Mouse (Mus musculus) embryonic facial prominence, embryonic 14.5 days (tissue): ENCODE measurements around the gene Med12l. TPM values are rescaled to one million over a fixed set of nuclear protein-coding genes. Genes with fewer than 3 reads are reported as not detected.

Experiments used
- ATAC-seq: fragments of 200-750 bp; cut with Nextera tagmentation; 2 replicates; pipeline ENCODE4 v1.8.0; 2017; ENCODE audit warnings: low read depth, moderate number of reproducible peaks, moderate TSS enrichment
- DNase-seq: peaks from one replicate; pipeline ENCODE4 v3.0.0-alpha.2; 2015; ENCODE audit warnings: low spot score
- H3K27ac ChIP-seq: fragments of 300-500 bp; sonication (generic); replicated peaks from 2 replicates; pipeline ENCODE4 v1.5.1; 2014; ENCODE audit warnings: low read depth, mild to moderate bottlenecking, low read length, moderate library complexity
- H3K27me3 ChIP-seq: fragments of 300-500 bp; sonication (generic); replicated peaks from 2 replicates; pipeline ENCODE4 v1.6.1; 2014; ENCODE audit warnings: low read length; ENCODE audit not compliant: control insufficient read depth, insufficient read depth
- H3K36me3 ChIP-seq: fragments of 300-500 bp; sonication (generic); 2 replicates; pipeline ENCODE4 v1.6.1; 2014; ENCODE audit warnings: low read length, mixed read lengths; ENCODE audit not compliant: control insufficient read depth, insufficient read depth
- H3K4me1 ChIP-seq: fragments of 300-500 bp; sonication (generic); 2 replicates; pipeline ENCODE4 v1.6.1; 2014; ENCODE audit warnings: antibody characterized with exemption, low read length; ENCODE audit not compliant: control insufficient read depth, insufficient read depth
- H3K4me2 ChIP-seq: fragments of 300-500 bp; sonication (generic); 2 replicates; pipeline ENCODE4 v1.6.1; 2014; ENCODE audit warnings: low read depth, mild to moderate bottlenecking, low read length, moderate library complexity, mixed read lengths
- H3K4me3 ChIP-seq: fragments of 300-500 bp; sonication (generic); 2 replicates; pipeline ENCODE4 v1.5.1; 2014; ENCODE audit warnings: low read depth, mild to moderate bottlenecking, low read length
- H3K9ac ChIP-seq: fragments of 300-500 bp; sonication (generic); 2 replicates; pipeline ENCODE4 v1.6.1; 2014; ENCODE audit warnings: low read depth, mild to moderate bottlenecking, low read length, moderate library complexity, mixed read lengths
- H3K9me3 ChIP-seq: fragments of 300-500 bp; sonication (generic); 2 replicates; pipeline ENCODE4 v1.6.1; 2016; ENCODE audit warnings: low read length; ENCODE audit not compliant: control insufficient read depth
- WGBS: fragments of 180-500 bp; shearing (Covaris S2); extraction: QIAGEN DNeasy Blood & Tissue Kit; methylation state at CpG from one replicate; pipeline ENCODE4 v1.1.7; 2014; 5-methylcytosine and 5-hydroxymethylcytosine counted together
- polyA plus RNA-seq: library from polyadenylated mRNA; unstranded; fragments of >200 nt; fragmentation: Nextera tagmentation; extraction: Ambion mirVana; gene quantifications from 2 replicates; pipeline ENCODE4 v1.2.1, GENCODE M21; 2014

Gene Med12l
- polyA plus RNA-seq, 1 experiment from 2014 or later, result 3.3 TPM

DNA sequence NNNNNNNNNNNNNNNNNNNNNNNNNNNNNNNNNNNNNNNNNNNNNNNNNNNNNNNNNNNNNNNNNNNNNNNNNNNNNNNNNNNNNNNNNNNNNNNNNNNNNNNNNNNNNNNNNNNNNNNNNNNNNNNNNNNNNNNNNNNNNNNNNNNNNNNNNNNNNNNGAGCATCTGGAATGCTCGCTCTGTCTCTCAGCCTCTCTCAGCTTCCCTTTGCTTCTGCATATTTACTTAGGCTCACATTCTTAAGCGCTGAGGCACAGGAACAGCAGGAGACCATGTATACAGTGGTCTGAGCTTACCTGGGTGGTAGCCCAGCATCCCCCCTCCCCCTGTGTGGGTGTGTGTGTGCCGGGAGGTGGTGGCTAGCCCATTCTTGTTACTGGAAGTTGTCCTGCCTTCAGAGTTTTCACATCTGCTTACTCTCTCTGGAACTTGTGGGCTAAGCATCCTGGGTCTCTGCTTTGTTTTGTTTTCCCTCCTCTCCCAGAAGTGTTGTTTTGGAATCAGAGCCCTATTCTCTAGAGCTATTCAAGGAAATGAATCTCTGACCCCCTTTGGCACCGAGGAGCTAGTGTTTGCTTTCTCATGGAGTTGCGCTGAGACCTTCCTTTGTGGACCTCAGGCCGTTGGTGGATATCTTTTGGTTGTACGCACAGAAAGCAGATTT lies 115.6 kb downstream of the Med12l start:
- Histone ChIP-seq H3K4me1 (no peaks in the 10 kb centered on the region), H3K27ac (peak overlapping the region; percentile 18; the same call in 1 of the 2 replicates), H3K27me3 (no peaks in the 10 kb centered on the region), H3K4me2 (no peak overlapping the region), H3K9ac (no peak overlapping the region), H3K9me3 (no peaks in the 10 kb centered on the region), H3K4me3 (no peak overlapping the region), H3K36me3 (no peaks in the 10 kb centered on the region)
- DNase-seq (peak; percentile 64), ATAC-seq (peak; percentile 82)
- WGBS, result 21% methylated on average over 7 of the region's 7 CpGs

DNA sequence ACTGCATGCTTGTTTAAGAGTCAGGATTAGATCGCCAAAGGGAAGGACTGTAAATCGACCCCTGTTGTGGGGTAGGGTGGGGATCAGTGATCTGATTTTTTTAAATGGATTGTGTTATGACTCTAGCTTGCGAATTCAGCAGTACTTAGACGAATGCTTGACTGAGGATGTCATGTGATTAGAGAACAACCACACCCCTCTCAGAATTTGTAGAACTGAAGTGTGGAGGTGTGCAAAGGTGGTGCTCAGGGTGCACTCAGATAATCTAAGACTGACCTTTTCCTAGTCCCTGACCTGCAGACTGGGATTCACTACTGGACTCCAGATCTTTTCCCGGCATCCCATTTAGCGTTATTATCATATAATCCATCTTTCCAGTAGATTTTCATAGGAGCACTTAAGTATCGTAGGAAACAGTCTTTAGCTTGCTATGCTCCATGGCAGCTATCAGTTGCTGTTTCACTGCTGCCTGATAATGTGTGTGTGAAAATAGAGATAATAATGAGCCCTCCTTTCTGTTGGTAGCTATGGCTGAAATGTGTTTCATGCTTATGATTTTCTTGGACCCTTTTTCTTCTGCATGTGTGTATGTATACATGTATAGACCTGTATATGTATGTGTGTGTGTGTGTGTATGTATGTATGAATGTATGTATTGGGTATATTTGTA lies 116.3 kb downstream of the Med12l start:
- H3K9me3 ChIP-seq, result no peaks in the 10 kb centered on the region
- H3K4me2 ChIP-seq, result no peak overlapping the region
- no peak overlapping the region for H3K9ac ChIP-seq
- H3K27ac ChIP-seq, result peak overlapping the region; percentile 18; the same call in 1 of the 2 replicates
- no peaks in the 10 kb centered on the region for H3K4me1 ChIP-seq
- H3K27me3 ChIP-seq, result no peaks in the 10 kb centered on the region
- DNase-seq (no peak), ATAC-seq (no peak)
- no peaks in the 10 kb centered on the region for H3K36me3 ChIP-seq
- 53% methylated on average over 7 of the region's 7 CpGs for WGBS
- H3K4me3 ChIP-seq, result no peak overlapping the region

DNA sequence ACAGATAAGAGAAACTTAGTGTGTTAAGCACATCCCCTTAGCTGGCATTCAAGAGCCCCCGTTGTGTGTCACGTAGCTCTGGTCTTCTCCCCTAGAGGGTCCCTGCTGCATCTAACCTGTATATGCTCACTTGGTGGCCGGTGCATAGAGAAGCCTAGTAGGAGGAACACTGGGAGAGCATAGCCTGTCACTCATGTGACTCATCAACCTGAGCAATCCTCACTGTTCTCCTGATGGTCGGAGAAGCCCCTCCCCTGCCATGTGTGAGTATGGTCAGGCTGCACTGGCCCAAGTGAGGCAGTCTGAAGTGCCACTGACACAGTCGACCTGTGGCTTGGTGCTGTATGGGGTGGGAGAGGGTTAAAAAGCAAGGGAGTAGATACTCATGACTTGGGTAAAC lies 119.4 kb downstream of the Med12l start:
- ATAC-seq (no peak), DNase-seq (no peak)
- Histone ChIP-seq H3K9me3 (no peaks in the 10 kb centered on the region), H3K27me3 (no peaks in the 10 kb centered on the region), H3K36me3 (no peaks in the 10 kb centered on the region), H3K27ac (no peak overlapping the region), H3K4me2 (no peak overlapping the region), H3K4me3 (no peak overlapping the region), H3K4me1 (no peaks in the 10 kb centered on the region), H3K9ac (no peak overlapping the region)
- WGBS, result 70% methylated on average over 5 of the region's 5 CpGs

DNA sequence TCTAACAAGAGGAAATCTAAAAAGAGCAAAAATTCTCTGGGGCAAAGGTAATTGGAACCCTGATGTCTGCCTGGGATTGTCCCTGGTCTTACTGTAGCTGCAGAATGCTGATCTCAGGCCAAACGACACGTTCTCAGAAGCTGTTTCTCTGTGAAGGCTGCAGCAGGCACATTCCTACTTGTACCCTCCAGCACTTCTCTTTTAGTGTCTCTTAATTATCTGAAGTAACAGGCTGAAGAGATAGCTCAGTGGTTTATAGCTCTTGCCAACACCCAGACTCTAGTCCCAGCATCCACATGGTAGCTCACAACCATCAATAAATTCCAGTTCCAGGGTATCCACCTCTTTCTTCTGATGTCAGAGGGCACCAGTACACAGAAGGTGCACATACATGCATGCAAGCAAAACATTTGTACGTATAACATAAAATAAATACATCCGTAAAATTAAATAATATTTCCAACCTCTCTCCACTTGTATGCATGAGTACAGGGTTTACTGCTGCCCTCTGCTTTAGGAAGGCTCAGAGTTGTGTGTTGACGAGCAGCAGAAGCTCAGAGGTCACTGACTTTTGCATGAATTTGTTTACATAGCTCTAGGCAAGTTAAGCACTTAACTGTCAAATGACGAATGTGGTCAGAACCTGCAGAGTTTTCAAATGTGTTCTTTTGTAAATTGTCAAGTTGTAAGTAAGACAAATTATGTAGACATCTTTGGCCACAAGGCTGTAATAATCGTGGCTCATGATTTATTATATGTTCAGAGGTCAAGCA lies 120.3 kb downstream of the Med12l start:
- no peaks in the 10 kb centered on the region for H3K27me3 ChIP-seq
- WGBS, result 45% methylated on average over 7 of the region's 7 CpGs
- DNase-seq, result no peak

DNA sequence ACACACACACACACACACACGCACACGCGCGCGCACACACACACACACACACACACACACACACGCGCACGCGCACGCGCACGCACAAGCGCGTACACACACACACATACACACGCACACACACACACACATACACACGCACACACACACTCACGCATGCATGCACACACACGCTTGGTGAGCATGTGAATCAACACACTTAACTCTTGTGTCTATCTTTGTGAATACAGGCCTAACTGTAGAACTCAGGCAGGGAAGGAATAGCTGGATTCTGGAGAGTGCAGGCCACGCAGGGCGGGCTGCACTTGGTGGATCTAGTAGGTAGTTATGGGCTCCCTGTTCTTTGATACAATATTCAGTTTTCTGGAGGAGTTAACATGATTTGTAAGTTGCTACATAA lies 123.1 kb downstream of the Med12l start:
- DNase-seq, result no peak
- Histone ChIP-seq H3K9me3 (no peaks in the 10 kb centered on the region), H3K4me2 (no peak overlapping the region), H3K36me3 (no peaks in the 10 kb centered on the region), H3K4me1 (peaks cover 8% of the 10 kb centered on the region; the same call in 1 of the 2 replicates), H3K27ac (no peak overlapping the region), H3K9ac (no peak overlapping the region), H3K27me3 (no peaks in the 10 kb centered on the region), H3K4me3 (no peak overlapping the region)
- WGBS, result 86% methylated on average over 20 of the region's 20 CpGs
- ATAC-seq, result no peak

More for the DNA sequence above, 120.3 kb downstream of the Med12l start:
- no peaks in the 10 kb centered on the region for H3K36me3 ChIP-seq
- no peak for ATAC-seq
- no peak overlapping the region for H3K27ac ChIP-seq
- no peaks in the 10 kb centered on the region for H3K9me3 ChIP-seq
- H3K4me3 ChIP-seq, result no peak overlapping the region
- no peak overlapping the region for H3K4me2 ChIP-seq
- H3K4me1 ChIP-seq, result peaks cover 3% of the 10 kb centered on the region; the same call in 1 of the 2 replicates
- H3K9ac ChIP-seq, result no peak overlapping the region

DNA sequence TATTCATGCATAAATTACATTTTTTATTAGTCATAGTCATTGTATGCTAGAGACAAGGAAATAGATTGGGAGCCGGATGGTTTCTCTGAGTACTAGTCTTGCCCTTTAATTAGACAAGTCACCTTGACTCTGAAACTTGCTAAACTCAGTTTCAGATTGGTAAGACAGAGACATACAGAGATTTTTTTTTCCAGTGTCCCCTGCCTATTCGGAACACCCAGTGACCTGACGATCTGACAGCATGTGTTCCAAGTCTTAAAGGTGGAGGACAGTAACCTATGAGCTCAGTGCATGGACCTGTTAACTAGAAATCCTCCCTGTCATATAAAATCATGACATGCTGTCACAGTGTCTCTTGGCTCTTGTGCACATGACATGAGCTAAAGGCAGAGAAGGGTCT lies 123.9 kb downstream of the Med12l start:
- no peaks in the 10 kb centered on the region for H3K27me3 ChIP-seq
- H3K36me3 ChIP-seq, result no peaks in the 10 kb centered on the region
- no peaks in the 10 kb centered on the region for H3K9me3 ChIP-seq
- no peak overlapping the region for H3K4me3 ChIP-seq
- H3K4me2 ChIP-seq, result no peak overlapping the region
- 86% methylated on average over 3 of the region's 3 CpGs for WGBS
- H3K4me1 ChIP-seq, result peaks cover 8% of the 10 kb centered on the region; the same call in 1 of the 2 replicates
- no peak overlapping the region for H3K9ac ChIP-seq
- DNase-seq (no peak), ATAC-seq (no peak)
- no peak overlapping the region for H3K27ac ChIP-seq

DNA sequence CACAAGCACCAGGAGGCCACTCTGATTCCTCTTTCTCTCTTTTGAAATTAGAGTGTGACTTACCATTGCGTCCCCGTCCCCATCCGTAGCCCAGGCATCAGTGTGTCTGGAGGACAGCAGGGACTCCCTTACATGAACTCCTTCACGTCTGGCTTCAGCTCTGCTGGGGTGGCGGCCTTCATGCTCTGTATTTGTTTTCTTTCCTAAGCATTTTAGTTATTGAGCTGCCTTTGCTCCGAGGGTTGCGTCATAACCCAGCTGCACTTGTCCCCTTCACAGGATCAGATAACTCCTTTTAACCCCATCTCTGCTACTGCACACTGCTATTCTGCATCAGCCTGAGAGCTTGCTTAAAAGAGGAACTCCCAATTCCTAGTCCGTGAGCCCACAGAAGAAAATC lies 124.8 kb downstream of the Med12l start:
- no peak for DNase-seq
- Histone ChIP-seq H3K4me2 (no peak overlapping the region), H3K9ac (no peak overlapping the region), H3K4me3 (no peak overlapping the region), H3K27me3 (no peaks in the 10 kb centered on the region), H3K4me1 (peaks cover 8% of the 10 kb centered on the region; the same call in 1 of the 2 replicates), H3K9me3 (no peaks in the 10 kb centered on the region), H3K36me3 (no peaks in the 10 kb centered on the region), H3K27ac (no peak overlapping the region)
- 39% methylated on average over 8 of the region's 8 CpGs for WGBS
- ATAC-seq, result peak; percentile 50; the same call in 1 of the 2 replicates

DNA sequence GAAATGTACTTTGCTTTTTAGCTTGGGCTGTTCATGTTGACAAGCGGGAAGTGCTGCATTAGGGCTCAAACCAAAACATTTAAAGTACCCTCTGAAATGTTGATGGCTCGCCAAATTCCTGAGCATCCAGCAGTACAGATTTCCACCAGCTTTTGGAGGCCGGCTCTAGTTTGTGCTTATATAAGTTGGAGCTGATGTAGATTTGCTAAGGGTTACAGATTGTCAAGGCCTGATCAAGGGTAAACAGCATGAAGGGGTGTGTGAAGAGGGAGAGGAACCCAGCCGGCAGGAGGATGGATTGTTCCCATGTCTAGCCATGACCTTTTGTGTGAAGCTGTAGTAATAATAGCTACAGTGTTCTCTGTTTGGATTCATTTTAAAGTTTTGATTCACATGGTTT lies 125.5 kb downstream of the Med12l start:
- WGBS, result 51% methylated on average over 4 of the region's 4 CpGs
- Histone ChIP-seq H3K9me3 (no peaks in the 10 kb centered on the region), H3K36me3 (no peaks in the 10 kb centered on the region), H3K27ac (peak overlapping the region; percentile 15; the same call in 1 of the 2 replicates), H3K27me3 (no peaks in the 10 kb centered on the region), H3K9ac (no peak overlapping the region), H3K4me2 (no peak overlapping the region), H3K4me1 (peaks cover 8% of the 10 kb centered on the region; the same call in 1 of the 2 replicates), H3K4me3 (no peak overlapping the region)
- ATAC-seq (no peak), DNase-seq (peak; percentile 68)
